Mouse (Mus musculus) myocyte (in vitro differentiated cells): Measurements from ENCODE around the gene Prr14l. TPM values are rescaled to one million over a fixed set of nuclear protein-coding genes. Genes with fewer than 3 reads are reported as not detected.
A peak's percentile ranks its signal among the peaks of the same experiment; 100 is the strongest.

Experiments used
- H3K27me3 ChIP-seq: one replicate; pipeline ENCODE4 v1.6.1; 2011; ENCODE audit not compliant: control insufficient read depth, insufficient read depth, insufficient read length
- H3K36me3 ChIP-seq: one replicate; pipeline ENCODE4 v1.6.1; 2011; ENCODE audit not compliant: control insufficient read depth, insufficient read depth
- H3K4me2 ChIP-seq: one replicate; pipeline ENCODE4 v1.6.1; 2011; ENCODE audit warnings: low read depth, control low read depth
- H3K4me3 ChIP-seq: one replicate; pipeline ENCODE4 v1.5.1; 2011; ENCODE audit warnings: mild to moderate bottlenecking, control low read depth, moderate library complexity
- H3K79me2 ChIP-seq: one replicate; pipeline ENCODE4 v1.6.1; 2011; ENCODE audit not compliant: control insufficient read depth, insufficient read depth
- H3ac ChIP-seq: one replicate; pipeline ENCODE4 v1.6.1; 2011; ENCODE audit not compliant: control insufficient read depth, insufficient read length
- CEBPB ChIP-seq: IDR thresholded peaks from 2 replicates; pipeline ENCODE4 v1.6.1; 2011; ENCODE audit warnings: mild to moderate bottlenecking, moderate library complexity; ENCODE audit not compliant: poor library complexity, insufficient read depth, severe bottlenecking
- E2F4 ChIP-seq: IDR thresholded peaks from one replicate; pipeline ENCODE4 v1.6.1; 2011; ENCODE audit warnings: mild to moderate bottlenecking, control low read depth, moderate library complexity; ENCODE audit not compliant: insufficient read depth
- MAX ChIP-seq: IDR thresholded peaks from one replicate; pipeline ENCODE4 v1.6.1; 2011; ENCODE audit warnings: low read depth, mild to moderate bottlenecking, control low read depth
- MYOD1 ChIP-seq, 3 experiments: IDR thresholded peaks; one replicate each; pipeline ENCODE4 v1.6.1; 2011; ENCODE audit warnings: control low read depth in 2 of 3, low read depth in 2 of 3, mild to moderate bottlenecking in 2 of 3, moderate library complexity in 1 of 3; ENCODE audit not compliant: insufficient read length in 2 of 3, control insufficient read depth in 1 of 3
- MYOG ChIP-seq, 3 experiments: IDR thresholded peaks; one replicate each; pipeline ENCODE4 v1.6.1; 2011; ENCODE audit warnings: control low read depth in 2 of 3, low read depth in 2 of 3, mild to moderate bottlenecking in 2 of 3; ENCODE audit not compliant: insufficient read length in 2 of 3, control insufficient read depth in 1 of 3, insufficient read depth in 1 of 3
- POLR2A ChIP-seq: IDR thresholded peaks from one replicate; pipeline ENCODE4 v1.6.1; 2011; ENCODE audit warnings: low read depth, mild to moderate bottlenecking, control low read depth, moderate library complexity; ENCODE audit not compliant: insufficient read length
- POLR2AphosphoS2 ChIP-seq: IDR thresholded peaks from one replicate; pipeline ENCODE4 v1.6.1; 2011; ENCODE audit warnings: low read depth, control low read depth; ENCODE audit not compliant: insufficient read length
- REST ChIP-seq: IDR thresholded peaks from one replicate; pipeline ENCODE4 v1.6.1; 2011; ENCODE audit warnings: mild to moderate bottlenecking, control low read depth, moderate library complexity; ENCODE audit not compliant: insufficient read depth, insufficient read length
- SRF ChIP-seq: IDR thresholded peaks from one replicate; pipeline ENCODE4 v1.6.1; 2011; ENCODE audit warnings: low read depth; ENCODE audit not compliant: control insufficient read depth, insufficient read length
- TCF12 ChIP-seq: IDR thresholded peaks from one replicate; pipeline ENCODE4 v1.6.1; 2011; ENCODE audit warnings: mild to moderate bottlenecking, control low read depth; ENCODE audit not compliant: poor library complexity, insufficient read depth, severe bottlenecking
- TCF3 ChIP-seq: IDR thresholded peaks from one replicate; pipeline ENCODE4 v1.6.1; 2011; ENCODE audit warnings: low read depth, control low read depth; ENCODE audit not compliant: insufficient read length
- USF1 ChIP-seq: IDR thresholded peaks from one replicate; pipeline ENCODE4 v1.6.1; 2011; ENCODE audit warnings: low read depth, mild to moderate bottlenecking, control low read depth, moderate library complexity
- polyA plus RNA-seq: library from polyadenylated mRNA; unstranded; fragments of >200 nt; fragmentation: generic; extraction: Trizol; gene quantifications from one replicate; pipeline ENCODE4 v1.2.1, GENCODE M21; 2012; ENCODE audit warnings: missing spikeins

Prr14l gene
- 4.7 TPM for polyA plus RNA-seq

- TF ChIP-seq TCF3 (no peak), MYOD1 (IDR thresholded peaks at IDR 0.05; ENCODE audit: control insufficient read depth in 1 of 3, insufficient read length in 2 of 3, low read depth in 2 of 3) (peak in 1 of 3 experiments; percentile 19), CEBPB (no peak), POLR2A (peak; percentile 78), SRF (no peak), USF1 (no peak), TCF12 (no peak), MYOG (IDR thresholded peaks at IDR 0.05; ENCODE audit: control insufficient read depth in 1 of 3, insufficient read depth in 1 of 3, insufficient read length in 2 of 3, low read depth in 2 of 3) (peak in 1 of 3 experiments; percentile 12), REST (no peak), E2F4 (no peak), POLR2AphosphoS2 (peak; percentile 80), MAX (no peak)
- H3K4me3 ChIP-seq, result peak within 1 kb of the TSS; percentile 92
- H3K4me2 ChIP-seq, result peak within 1 kb of the TSS; percentile 83
- H3K79me2 ChIP-seq, result peaks cover 50% of the 10 kb centered on the region
- H3K36me3 ChIP-seq, result no peaks in the 10 kb centered on the region
- no peaks in the 10 kb centered on the region for H3K27me3 ChIP-seq
- H3ac ChIP-seq, result peak within 1 kb of the TSS; percentile 70
Measured at GRCm38 (mm10) chr5:32853731-32854507, at the start of gene Prr14l. Prr14l (minus strand) TSS chr5:32854256.

- H3K27me3 ChIP-seq, result no peaks in the 10 kb centered on the region
- no peak overlapping the region for H3K4me2 ChIP-seq
- TF ChIP-seq MYOD1 (IDR thresholded peaks at IDR 0.05; ENCODE audit: control insufficient read depth in 1 of 3, insufficient read length in 2 of 3, low read depth in 2 of 3), result peak in 1 of 3 experiments; percentile 60
- TF ChIP-seq MAX, result no peak
- no peaks in the 10 kb centered on the region for H3K79me2 ChIP-seq
- H3K36me3 ChIP-seq, result peaks cover 3% of the 10 kb centered on the region
- no peak overlapping the region for H3K4me3 ChIP-seq
- H3ac ChIP-seq, result no peak overlapping the region
Measured at GRCm38 (mm10) chr5:32886739-32887138, 32.7 kb upstream of the Prr14l start.

GRCm38 (mm10) chr5:32872346-32872745, 18.3 kb upstream of the Prr14l start:
- no peak for TF ChIP-seq MYOG (IDR thresholded peaks at IDR 0.05; ENCODE audit: control insufficient read depth in 1 of 3, insufficient read depth in 1 of 3, insufficient read length in 2 of 3, low read depth in 2 of 3)
- TF ChIP-seq E2F4, result no peak
- no peak for TF ChIP-seq TCF12
- TF ChIP-seq POLR2A, result no peak
- TF ChIP-seq USF1, result no peak
- no peak for TF ChIP-seq SRF
- TF ChIP-seq MAX, result no peak
- no peak for TF ChIP-seq REST
- no peak for TF ChIP-seq POLR2AphosphoS2
- no peak for TF ChIP-seq TCF3
- no peak for TF ChIP-seq CEBPB
- TF ChIP-seq MYOD1 (IDR thresholded peaks at IDR 0.05; ENCODE audit: control insufficient read depth in 1 of 3, insufficient read length in 2 of 3, low read depth in 2 of 3), result no peak
- Histone ChIP-seq H3K36me3 (peaks cover 27% of the 10 kb centered on the region), H3ac (no peak overlapping the region), H3K4me2 (no peak overlapping the region), H3K79me2 (no peaks in the 10 kb centered on the region), H3K4me3 (no peak overlapping the region), H3K27me3 (no peaks in the 10 kb centered on the region)

GRCm38 (mm10) chr5:32869389-32870024, 15.5 kb upstream of the Prr14l start:
- Histone ChIP-seq H3K79me2 (no peaks in the 10 kb centered on the region), H3ac (no peak overlapping the region), H3K27me3 (no peaks in the 10 kb centered on the region), H3K4me2 (no peak overlapping the region), H3K4me3 (no peak overlapping the region), H3K36me3 (peaks cover 27% of the 10 kb centered on the region)
- no peak for TF ChIP-seq MAX
- TF ChIP-seq USF1, result no peak
- no peak for TF ChIP-seq MYOG (IDR thresholded peaks at IDR 0.05; ENCODE audit: control insufficient read depth in 1 of 3, insufficient read depth in 1 of 3, insufficient read length in 2 of 3, low read depth in 2 of 3)
- no peak for TF ChIP-seq POLR2AphosphoS2
- no peak for TF ChIP-seq TCF12
